Mouse (Mus musculus) limb, embryonic 10.5 days (tissue): ENCODE results near the gene Ripply1. TPM values are rescaled to one million over a fixed set of nuclear protein-coding genes. Genes with fewer than 3 reads are reported as not detected.

Source experiments
- DNase-seq: peaks from one replicate; pipeline ENCODE4 v3.0.0-alpha.2; 2017; ENCODE audit warnings: low spot score
- H3K27ac ChIP-seq: fragments of 300-500 bp; sonication (generic); 2 replicates; pipeline ENCODE4 v1.5.1; 2016; ENCODE audit warnings: mild to moderate bottlenecking
- H3K27me3 ChIP-seq: fragments of 300-500 bp; sonication (generic); 2 replicates; pipeline ENCODE4 v1.6.1; 2016; ENCODE audit warnings: low read depth, mild to moderate bottlenecking; ENCODE audit not compliant: poor library complexity, severe bottlenecking
- H3K36me3 ChIP-seq: fragments of 300-500 bp; sonication (generic); 2 replicates; pipeline ENCODE4 v1.6.1; 2016; ENCODE audit warnings: mild to moderate bottlenecking, moderate library complexity
- H3K4me1 ChIP-seq: fragments of 300-500 bp; sonication (generic); 2 replicates; pipeline ENCODE4 v1.6.1; 2016
- H3K4me3 ChIP-seq: fragments of 300-500 bp; sonication (generic); 2 replicates; pipeline ENCODE4 v1.5.1; 2016; ENCODE audit warnings: mild to moderate bottlenecking, moderate library complexity
- H3K9me3 ChIP-seq: fragments of 300-500 bp; sonication (generic); replicated peaks from 2 replicates; pipeline ENCODE4 v1.6.1; 2016; ENCODE audit warnings: mild to moderate bottlenecking
- WGBS: fragments of 180-500 bp; shearing (Covaris S2); methylation state at CpG from one replicate; pipeline ENCODE4 v1.1.7; 2016; 5-methylcytosine and 5-hydroxymethylcytosine counted together
- polyA plus RNA-seq: library from polyadenylated mRNA; unstranded; fragments of >200 nt; fragmentation: Nextera tagmentation; extraction: Ambion mirVana; gene quantifications from 2 replicates; pipeline ENCODE4 v1.2.1, GENCODE M21; 2016

The Ripply1 gene
- not detected in 2 replicates for polyA plus RNA-seq

- 0 out of 2 replicates have a peak, but pooled peaks cover 3% of the 10 kb centered on the region for H3K4me1 ChIP-seq
- H3K27ac ChIP-seq = no peak within 1 kb of the TSS
- DNase-seq = no peak
- no peaks in the 10 kb centered on the region for H3K9me3 ChIP-seq
- 30% methylated on average over 6 of the region's 6 CpGs for WGBS
- H3K27me3 ChIP-seq = peaks cover 89% of the 10 kb centered on the region
- H3K36me3 ChIP-seq = no peaks in the 10 kb centered on the region
- H3K4me3 ChIP-seq = no peak within 1 kb of the TSS
These were observed at the start of gene Ripply1 for GRCm38 (mm10) chrX:139782278-139783044. TSS of gene Ripply1 (minus strand) at chrX:139782353.

- Histone ChIP-seq H3K36me3 (no peaks in the 10 kb centered on the region), H3K27ac (no peak overlapping the region), H3K9me3 (no peaks in the 10 kb centered on the region), H3K27me3 (peaks cover 58% of the 10 kb centered on the region), H3K4me1 (no peaks in the 10 kb centered on the region), H3K4me3 (no peak overlapping the region)
- no peak for DNase-seq
- 95% methylated on average over 6 of the region's 6 CpGs for WGBS
These were observed 46.4 kb upstream of the Ripply1 start for GRCm38 (mm10) chrX:139828363-139829092.

GRCm38 (mm10) chrX:139826926-139827325 lies 44.8 kb upstream of the Ripply1 start:
- H3K36me3 ChIP-seq = no peaks in the 10 kb centered on the region
- H3K27me3 ChIP-seq = peaks cover 74% of the 10 kb centered on the region
- H3K27ac ChIP-seq = no peak overlapping the region
- WGBS = 85% methylated on average over 4 of the region's 4 CpGs
- H3K4me1 ChIP-seq = no peaks in the 10 kb centered on the region
- no peak for DNase-seq
- no peak overlapping the region for H3K4me3 ChIP-seq
- no peaks in the 10 kb centered on the region for H3K9me3 ChIP-seq

GRCm38 (mm10) chrX:139825402-139825801 lies 43.2 kb upstream of the Ripply1 start:
- H3K4me1 ChIP-seq = no peaks in the 10 kb centered on the region
- WGBS = 77% methylated on average over 1 of the region's 1 CpGs
- H3K36me3 ChIP-seq = no peaks in the 10 kb centered on the region
- no peak for DNase-seq
- no peaks in the 10 kb centered on the region for H3K9me3 ChIP-seq
- no peak overlapping the region for H3K27ac ChIP-seq
- peaks cover 83% of the 10 kb centered on the region for H3K27me3 ChIP-seq
- no peak overlapping the region for H3K4me3 ChIP-seq

GRCm38 (mm10) chrX:139815201-139815600 lies 33.0 kb upstream of the Ripply1 start:
- no peak for DNase-seq
- H3K9me3 ChIP-seq = no peaks in the 10 kb centered on the region
- H3K4me3 ChIP-seq = no peak overlapping the region
- H3K27me3 ChIP-seq = peaks cover 88% of the 10 kb centered on the region
- 83% methylated on average over 5 of the region's 5 CpGs for WGBS
- H3K36me3 ChIP-seq = no peaks in the 10 kb centered on the region
- H3K27ac ChIP-seq = no peak overlapping the region
- no peaks in the 10 kb centered on the region for H3K4me1 ChIP-seq

GRCm38 (mm10) chrX:139814018-139814635 lies 32.0 kb upstream of the Ripply1 start:
- Histone ChIP-seq H3K9me3 (no peaks in the 10 kb centered on the region), H3K27me3 (peaks cover 88% of the 10 kb centered on the region), H3K4me1 (no peaks in the 10 kb centered on the region), H3K4me3 (no peak overlapping the region), H3K36me3 (no peaks in the 10 kb centered on the region), H3K27ac (no peak overlapping the region)
- DNase-seq = no peak
- WGBS = 92% methylated on average over 8 of the region's 8 CpGs

- no peaks in the 10 kb centered on the region for H3K36me3 ChIP-seq
- no peak overlapping the region for H3K4me3 ChIP-seq
- H3K27ac ChIP-seq = no peak overlapping the region
- H3K9me3 ChIP-seq = no peaks in the 10 kb centered on the region
- peaks cover 88% of the 10 kb centered on the region for H3K27me3 ChIP-seq
- DNase-seq = no peak
- H3K4me1 ChIP-seq = no peaks in the 10 kb centered on the region
- WGBS = 85% methylated on average over 9 of the region's 9 CpGs
These were observed 31.3 kb upstream of the Ripply1 start for GRCm38 (mm10) chrX:139813299-139814002.

GRCm38 (mm10) chrX:139812636-139813298 lies 30.6 kb upstream of the Ripply1 start:
- H3K4me3 ChIP-seq = no peak overlapping the region
- H3K4me1 ChIP-seq = no peaks in the 10 kb centered on the region
- no peaks in the 10 kb centered on the region for H3K9me3 ChIP-seq
- no peak for DNase-seq
- H3K27ac ChIP-seq = no peak overlapping the region
- no peaks in the 10 kb centered on the region for H3K36me3 ChIP-seq
- peaks cover 92% of the 10 kb centered on the region for H3K27me3 ChIP-seq
- WGBS = 66% methylated on average over 3 of the region's 3 CpGs

GRCm38 (mm10) chrX:139808501-139808900 lies 26.3 kb upstream of the Ripply1 start:
- no peak overlapping the region for H3K27ac ChIP-seq
- H3K27me3 ChIP-seq = peaks cover 98% of the 10 kb centered on the region
- no peaks in the 10 kb centered on the region for H3K4me1 ChIP-seq
- H3K36me3 ChIP-seq = no peaks in the 10 kb centered on the region
- no peaks in the 10 kb centered on the region for H3K9me3 ChIP-seq
- DNase-seq = no peak
- WGBS = 92% methylated on average over 10 of the region's 10 CpGs
- H3K4me3 ChIP-seq = no peak overlapping the region

- Histone ChIP-seq H3K27me3 (peaks cover 98% of the 10 kb centered on the region), H3K36me3 (no peaks in the 10 kb centered on the region), H3K4me3 (no peak overlapping the region), H3K9me3 (no peaks in the 10 kb centered on the region), H3K4me1 (no peaks in the 10 kb centered on the region), H3K27ac (no peak overlapping the region)
- WGBS = 62% methylated on average over 4 of the region's 4 CpGs
- DNase-seq = no peak
These were observed 25.9 kb upstream of the Ripply1 start for GRCm38 (mm10) chrX:139808085-139808484.

- H3K4me1 ChIP-seq = no peaks in the 10 kb centered on the region
- no peaks in the 10 kb centered on the region for H3K9me3 ChIP-seq
- no peak for DNase-seq
- WGBS = 79% methylated on average over 2 of the region's 2 CpGs
- H3K27ac ChIP-seq = no peak overlapping the region
- H3K27me3 ChIP-seq = peaks cover 98% of the 10 kb centered on the region
- no peaks in the 10 kb centered on the region for H3K36me3 ChIP-seq
- no peak overlapping the region for H3K4me3 ChIP-seq
These were observed 25.2 kb upstream of the Ripply1 start for GRCm38 (mm10) chrX:139807391-139807790.

- peaks cover 98% of the 10 kb centered on the region for H3K27me3 ChIP-seq
- no peak overlapping the region for H3K27ac ChIP-seq
- no peaks in the 10 kb centered on the region for H3K4me1 ChIP-seq
- no peak for DNase-seq
- H3K9me3 ChIP-seq = no peaks in the 10 kb centered on the region
- 89% methylated on average over 4 of the region's 4 CpGs for WGBS
- no peak overlapping the region for H3K4me3 ChIP-seq
- no peaks in the 10 kb centered on the region for H3K36me3 ChIP-seq
These were observed 23.8 kb upstream of the Ripply1 start for GRCm38 (mm10) chrX:139805918-139806317.
